Mouse (Mus musculus) monocyte, adult 5-6 weeks (primary cell): ENCODE measurements at regions not wholly inside any gene's neighbourhood (a gene's known extent, or its start where the extent isn't known, plus 50 kb on each side); places are given as distances from the start of the nearest gene placed in this dataset.

Experiments
- ATAC-seq: fragments of 153-309, 156-312 bp; replicated peaks from 2 replicates; pipeline ENCODE4 v1.8.0; 2017; ENCODE audit warnings: mild to moderate bottlenecking; ENCODE audit not compliant: low TSS enrichment, insufficient number of reproducible peaks, severe bottlenecking, poor library complexity, low FRiP score

GRCm38 (mm10) chr14:118318524-118318923 is 51.8 kb downstream of the Gm9376 start:
- ATAC-seq: no peak

GRCm38 (mm10) chr14:118320101-118320500 is 53.3 kb downstream of the Gm9376 start:
- no peak for ATAC-seq

GRCm38 (mm10) chr14:118321083-118321482 is 54.3 kb downstream of the Gm9376 start:
- no peak for ATAC-seq

- ATAC-seq: no peak
These were observed 55.5 kb downstream of the Gm9376 start for GRCm38 (mm10) chr14:118322003-118322821.

GRCm38 (mm10) chr14:118322865-118323264 is 56.1 kb downstream of the Gm9376 start:
- no peak for ATAC-seq

- no peak for ATAC-seq
These were observed 71.3 kb downstream of the Gm9376 start for GRCm38 (mm10) chr14:118338071-118338470.

GRCm38 (mm10) chr14:118362931-118363330 is 96.2 kb downstream of the Gm9376 start:
- ATAC-seq: no peak

- ATAC-seq: no peak
These were observed 96.6 kb downstream of the Gm9376 start for GRCm38 (mm10) chr14:118363391-118363821.

GRCm38 (mm10) chr14:118366522-118366921 is 99.8 kb downstream of the Gm9376 start:
- no peak for ATAC-seq

- no peak for ATAC-seq
These were observed 102.1 kb downstream of the Gm9376 start for GRCm38 (mm10) chr14:118368619-118369431.

- peak; percentile 56 for ATAC-seq
These were observed 104.6 kb downstream of the Gm9376 start for GRCm38 (mm10) chr14:118371336-118371735.

- no peak for ATAC-seq
These were observed 108.2 kb downstream of the Gm9376 start for GRCm38 (mm10) chr14:118374819-118375520.

GRCm38 (mm10) chr14:118375641-118376040 is 108.9 kb downstream of the Gm9376 start:
- no peak for ATAC-seq

- no peak for ATAC-seq
These were observed 112.9 kb downstream of the Gm9376 start for GRCm38 (mm10) chr14:118379624-118380023.

GRCm38 (mm10) chr14:118385529-118385932 is 118.8 kb downstream of the Gm9376 start:
- ATAC-seq: no peak

- no peak for ATAC-seq
These were observed 121.3 kb downstream of the Gm9376 start for GRCm38 (mm10) chr14:118388061-118388460.

- ATAC-seq: no peak
These were observed 124.0 kb downstream of the Gm9376 start for GRCm38 (mm10) chr14:118390790-118391189.

- no peak for ATAC-seq
These were observed 124.8 kb downstream of the Gm9376 start for GRCm38 (mm10) chr14:118391561-118391960.

GRCm38 (mm10) chr14:118393676-118394075 is 126.9 kb downstream of the Gm9376 start:
- ATAC-seq: no peak
